9 mouse cellular contexts compared by ENCODE assay signal in the genomic region with DNA sequence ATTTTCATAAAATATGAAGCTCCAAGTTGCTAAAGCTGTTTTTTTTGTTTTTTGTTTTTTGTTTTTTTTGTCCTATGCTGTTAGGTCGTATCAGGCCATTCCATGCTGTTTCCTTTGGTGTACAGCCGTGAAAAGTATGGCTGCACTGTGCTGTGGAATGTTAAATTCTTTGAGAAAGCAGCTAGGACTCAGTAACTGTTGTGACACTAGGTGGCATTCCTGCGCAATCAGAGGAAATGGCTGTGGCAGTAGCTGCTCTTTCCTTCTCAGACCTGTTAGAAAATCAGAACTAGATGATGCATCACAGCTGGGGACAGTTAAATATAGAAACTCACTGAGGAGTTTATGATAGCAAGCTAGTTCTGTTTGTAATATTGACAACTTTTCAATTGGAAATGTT.
A peak's percentile ranks its signal among the peaks of the same experiment; 100 is the strongest.
DNase-seq lines count a peak whose midpoint lies in the region; ATAC-seq lines count a peak whose summit lies in the region.
"Had no signal": no experiment of that assay in that cellular context is flagged by ENCODE, and none has a peak within 500 bp of the region (broad histone marks: within the 10 kb centered on the region; RNA-seq: fewer than 3 reads in every experiment).

No protein-coding gene starts in this region.

- no peak overlapping the region for H3K4me3 ChIP-seq in limb, embryonic 11.5 days (ENCODE audit: low read depth, low read length)
- no peak overlapping the region for H3K4me3 ChIP-seq in limb, embryonic 10.5 days
- H3K4me3 ChIP-seq: intestine, embryonic 15.5 days had no signal

- no peaks in the 10 kb centered on the region for H3K9me3 ChIP-seq in limb, embryonic 11.5 days (ENCODE audit: control insufficient read depth, low read length)
- no peaks in the 10 kb centered on the region for H3K9me3 ChIP-seq in limb, embryonic 10.5 days (replicated peaks)
- H3K9me3 ChIP-seq: intestine, embryonic 15.5 days had no signal

- peak; percentile 25 for DNase-seq in limb, embryonic 11.5 days (ENCODE audit: low spot score)
- no peak for DNase-seq in limb, embryonic 10.5 days (ENCODE audit: low spot score)
- peak; percentile 46 for DNase-seq in embryo, embryonic 10.5 days (ENCODE audit: low spot score)
- DNase-seq in layer of hippocampus, adult 9-10 months (ENCODE audit: low spot score): peak; percentile 16
- peak; percentile 41 for DNase-seq in right cerebral cortex, postnatal 14 days
- no peak for DNase-seq in urinary bladder, postnatal 4 days (ENCODE audit: low spot score in 2 of 2)
- DNase-seq in MN1 (ENCODE audit: low spot score): no peak

- no peak for ATAC-seq in limb, embryonic 11.5 days (ENCODE audit: insufficient number of reproducible peaks, low FRiP score, low TSS enrichment, low read depth)
- ATAC-seq in monocyte, adult 5-6 weeks (replicated peaks; ENCODE audit: insufficient number of reproducible peaks, low FRiP score, low TSS enrichment, poor library complexity, severe bottlenecking): no peak
- ATAC-seq: intestine, embryonic 15.5 days had no signal

- no peaks in the 10 kb centered on the region for H3K4me1 ChIP-seq in limb, embryonic 11.5 days (ENCODE audit: control insufficient read depth, insufficient read depth, low read length)
- no peaks in the 10 kb centered on the region for H3K4me1 ChIP-seq in limb, embryonic 10.5 days
- H3K4me1 ChIP-seq: intestine, embryonic 15.5 days had no signal

- H3K9ac ChIP-seq in limb, embryonic 11.5 days (ENCODE audit: low read length): no peak overlapping the region
- H3K9ac ChIP-seq: intestine, embryonic 15.5 days had no signal

- 36% methylated on average over 3 of the region's 3 CpGs for WGBS in limb, embryonic 11.5 days
- 42% methylated on average over 3 of the region's 3 CpGs for WGBS in limb, embryonic 10.5 days

- no peak overlapping the region for H3K4me2 ChIP-seq in limb, embryonic 11.5 days (ENCODE audit: low read depth, severe bottlenecking)
- H3K4me2 ChIP-seq: intestine, embryonic 15.5 days had no signal

- H3K27me3 ChIP-seq in limb, embryonic 11.5 days (ENCODE audit: control insufficient read depth, insufficient read depth, low read length): no peaks in the 10 kb centered on the region
- no peaks in the 10 kb centered on the region for H3K27me3 ChIP-seq in limb, embryonic 10.5 days (ENCODE audit: low read depth, poor library complexity, severe bottlenecking)
- H3K27me3 ChIP-seq: intestine, embryonic 15.5 days had no signal

- no peaks in the 10 kb centered on the region for H3K36me3 ChIP-seq in limb, embryonic 11.5 days (ENCODE audit: control insufficient read depth, insufficient read depth, low read length)
- H3K36me3 ChIP-seq in limb, embryonic 10.5 days: no peaks in the 10 kb centered on the region
- H3K36me3 ChIP-seq: intestine, embryonic 15.5 days had no signal

- H3K27ac ChIP-seq in limb, embryonic 11.5 days (replicated peaks; ENCODE audit: low read depth, low read length): no peak overlapping the region
- no peak overlapping the region for H3K27ac ChIP-seq in limb, embryonic 10.5 days
- H3K27ac ChIP-seq: intestine, embryonic 15.5 days had no signal

Comparison
In these comparisons a context has a peak if more than half of its experiments do, and no peak if none do; other contexts are left out.
1. DNase-seq: peak in limb, embryonic 11.5 days (single experiment), embryo, embryonic 10.5 days (single experiment), layer of hippocampus, adult 9-10 months (single experiment) and right cerebral cortex, postnatal 14 days (single experiment); none in limb, embryonic 10.5 days (single experiment), urinary bladder, postnatal 4 days (0 of 2) and MN1 (single experiment).